Mouse (Mus musculus) left cerebral cortex, postnatal 25 days (tissue): ENCODE data around the gene Klhdc10. TPM values are rescaled to one million over a fixed set of nuclear protein-coding genes. Genes with fewer than 3 reads are reported as not detected.
"Not testable (repeated sequence)": the region's sequence is repeated elsewhere in the genome, so short reads cannot be mapped to it uniquely, and the experiment has no call there.

Experiments
- DNase-seq, 2 experiments: peaks; one replicate each; pipeline ENCODE4 v3.0.0; 2022; ENCODE audit warnings: low spot score in 2 of 2, mixed read lengths in 1 of 2
- intact Hi-C: fragments of 180-260 bp; cut with DNase I; formaldehyde crosslinking; loops from one replicate; pipeline ENCODE4 v1.15.1; 2025
- total RNA-seq, 2 experiments: library from RNA; stranded (reverse); gene quantifications; 2 replicates each; pipeline ENCODE4 v1.2.3; 2021

Gene Klhdc10
- total RNA-seq: 100 to 1,000 TPM; 106 to 111 TPM

- DNase-seq: peak; percentile 100
- intact Hi-C loops: loop anchor here (1.0 to 5.0 kb wide), 5 partner anchors 59 to 637 kb away; no protein-coding TSS in a partner anchor
Measured at GRCm38 (mm10) chr6:30401308-30402015, at the start of gene Klhdc10. Gene Klhdc10 (plus strand): TSS chr6:30401868.

GRCm38 (mm10) chr6:30352762-30353161, 48.9 kb upstream of the Klhdc10 start:
- intact Hi-C loops: no loop called here

GRCm38 (mm10) chr6:30353661-30354060, 48.0 kb upstream of the Klhdc10 start:
- no peak for DNase-seq
- intact Hi-C loops: no loop called here

More at GRCm38 (mm10) chr6:30352762-30353161, 48.9 kb upstream of the Klhdc10 start:
- DNase-seq: no peak

GRCm38 (mm10) chr6:30354760-30355159, 46.9 kb upstream of the Klhdc10 start:
- intact Hi-C loops: loop anchor here (5.0 kb wide), 2 partner anchors 147 to 262 kb away; no protein-coding TSS in a partner anchor
- DNase-seq: no peak

GRCm38 (mm10) chr6:30355701-30356100, 46.0 kb upstream of the Klhdc10 start:
- DNase-seq: no peak
- intact Hi-C loops: loop anchor here (5.0 kb wide), 2 partner anchors 148 to 263 kb away; no protein-coding TSS in a partner anchor

- intact Hi-C loops: loop anchor here (5.0 kb wide), 2 partner anchors 149 to 264 kb away; no protein-coding TSS in a partner anchor
- no peak for DNase-seq
Measured at GRCm38 (mm10) chr6:30356161-30356560, 45.5 kb upstream of the Klhdc10 start.

GRCm38 (mm10) chr6:30356680-30357079, 45.0 kb upstream of the Klhdc10 start:
- intact Hi-C loops: loop anchor here (5.0 kb wide), 2 partner anchors 149 to 264 kb away; no protein-coding TSS in a partner anchor

GRCm38 (mm10) chr6:30357561-30358177, 44.0 kb upstream of the Klhdc10 start:
- DNase-seq: peak; percentile 80 to 81
- intact Hi-C loops: loop anchor here (5.0 kb wide), 2 partner anchors 150 to 265 kb away; no protein-coding TSS in a partner anchor

More at GRCm38 (mm10) chr6:30356680-30357079, 45.0 kb upstream of the Klhdc10 start:
- no peak for DNase-seq

GRCm38 (mm10) chr6:30359762-30360509, 41.7 kb upstream of the Klhdc10 start:
- peak in 1 of 2 experiments; percentile 12 for DNase-seq
- intact Hi-C loops: loop anchor here (5.0 kb wide), 2 partner anchors 153 to 268 kb away; no protein-coding TSS in a partner anchor

- DNase-seq: no peak
- intact Hi-C loops: no loop called here
Measured at GRCm38 (mm10) chr6:30363808-30364207, 37.9 kb upstream of the Klhdc10 start.

GRCm38 (mm10) chr6:30369291-30369690, 32.4 kb upstream of the Klhdc10 start:
- intact Hi-C loops: no loop called here
- no peak for DNase-seq

GRCm38 (mm10) chr6:30372627-30373369, 28.9 kb upstream of the Klhdc10 start:
- intact Hi-C loops: no loop called here
- peak in 1 of 2 experiments; percentile 56 for DNase-seq

GRCm38 (mm10) chr6:30374731-30375510, 26.7 kb upstream of the Klhdc10 start:
- no peak for DNase-seq
- intact Hi-C loops: no loop called here

- DNase-seq: peak in 1 of 2 experiments; percentile 10
- intact Hi-C loops: no loop called here
Measured at GRCm38 (mm10) chr6:30375791-30376190, 25.9 kb upstream of the Klhdc10 start.

GRCm38 (mm10) chr6:30381116-30381515, 20.6 kb upstream of the Klhdc10 start:
- no peak for DNase-seq
- intact Hi-C loops: no loop called here

GRCm38 (mm10) chr6:30390271-30390670, 11.4 kb upstream of the Klhdc10 start:
- intact Hi-C loops, DNase-seq: not testable (repeated sequence)

GRCm38 (mm10) chr6:30390714-30391697, 10.7 kb upstream of the Klhdc10 start, which contains the start of gene Zc3hc1:
Gene Zc3hc1 (minus strand): TSS chr6:30391028.
- intact Hi-C loops: no loop called here
- DNase-seq: peak; percentile 79 to 84
